Mouse (Mus musculus) right cerebral cortex, adult 2 months (tissue): ENCODE measurements at regions not wholly inside any gene's neighbourhood (a gene's known extent, or its start where the extent isn't known, plus 50 kb on each side); places are given as distances from the start of the nearest gene placed in this dataset.

Source experiments
- DNase-seq, 2 experiments: peaks; one replicate each; pipeline ENCODE4 v3.0.0; 2021 to 2022; ENCODE audit warnings: low spot score in 2 of 2

DNA sequence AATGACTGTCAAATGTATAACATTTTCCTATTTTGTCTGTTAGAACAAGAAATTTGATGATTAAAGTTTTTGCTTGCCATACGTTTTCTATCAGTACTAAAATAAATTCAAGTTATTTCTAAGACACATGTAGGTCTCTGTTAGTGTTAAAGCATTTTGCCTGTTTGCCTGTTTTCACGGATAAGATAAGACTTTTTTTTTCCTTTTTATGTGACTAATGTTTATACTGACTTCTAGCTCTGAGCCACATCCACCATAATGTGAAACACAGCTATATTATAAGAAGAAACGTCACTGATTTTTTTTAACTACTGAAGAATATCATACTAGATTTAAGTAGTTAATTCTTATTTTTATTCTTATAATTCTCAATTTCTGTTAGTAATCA, 1012.6 kb downstream of the Cdh8 start:
- no peak for DNase-seq

DNA sequence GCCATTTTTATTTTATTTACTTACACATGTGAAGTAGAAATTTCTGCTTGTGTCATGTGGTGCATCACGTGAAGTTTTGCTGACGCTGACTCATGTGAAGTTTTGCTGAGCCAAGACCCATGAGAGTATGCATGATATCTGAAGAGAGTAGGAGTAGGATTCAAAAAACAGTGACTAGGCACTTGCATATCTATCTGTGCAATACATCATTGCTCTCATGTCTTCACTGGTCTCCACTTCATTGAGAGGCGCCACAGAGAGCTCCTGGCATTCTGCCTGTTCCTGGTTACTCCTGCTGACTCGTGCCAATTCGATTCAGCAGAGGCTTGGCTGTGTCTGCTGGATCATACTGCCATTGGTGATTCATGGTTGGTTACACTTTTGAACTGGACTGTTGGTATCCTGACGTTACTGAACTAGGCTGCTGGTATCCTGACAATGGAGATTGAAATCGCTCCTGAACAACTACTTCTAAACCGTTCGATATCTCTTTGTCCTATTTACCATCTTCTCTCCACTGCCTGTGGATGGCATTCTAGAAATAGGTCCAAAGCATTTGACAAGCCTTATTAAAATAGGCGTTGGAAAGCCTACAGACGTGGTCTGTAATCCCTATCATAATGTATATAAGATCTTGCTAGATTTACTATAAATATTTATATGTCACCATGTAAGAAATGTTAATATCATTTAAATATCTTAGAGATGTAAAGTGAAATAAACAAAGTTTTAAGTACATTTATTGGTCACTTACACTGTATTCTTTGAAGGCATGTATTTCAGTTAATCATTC, 1013.2 kb downstream of the Cdh8 start:
- DNase-seq, result no peak

DNA sequence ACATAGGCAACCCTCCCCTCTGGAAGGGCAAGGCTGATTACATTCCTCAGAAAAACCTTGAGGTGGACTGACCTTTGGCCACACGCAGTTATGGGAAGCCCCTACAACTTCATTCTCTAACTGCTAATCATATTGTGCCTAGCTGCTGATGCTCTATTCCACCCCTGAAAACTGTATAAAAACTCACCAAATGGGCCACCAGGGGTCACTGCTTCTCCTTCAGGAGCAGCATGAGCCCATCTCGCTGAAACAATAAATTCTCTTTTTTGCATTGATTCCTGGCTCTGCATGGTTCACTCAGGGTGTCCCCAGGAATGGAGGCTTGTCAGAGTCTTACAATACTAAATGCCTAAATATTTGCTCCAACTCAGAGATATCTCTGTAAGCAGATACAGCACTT, 1034.5 kb downstream of the Cdh8 start:
- DNase-seq, result no peak

DNA sequence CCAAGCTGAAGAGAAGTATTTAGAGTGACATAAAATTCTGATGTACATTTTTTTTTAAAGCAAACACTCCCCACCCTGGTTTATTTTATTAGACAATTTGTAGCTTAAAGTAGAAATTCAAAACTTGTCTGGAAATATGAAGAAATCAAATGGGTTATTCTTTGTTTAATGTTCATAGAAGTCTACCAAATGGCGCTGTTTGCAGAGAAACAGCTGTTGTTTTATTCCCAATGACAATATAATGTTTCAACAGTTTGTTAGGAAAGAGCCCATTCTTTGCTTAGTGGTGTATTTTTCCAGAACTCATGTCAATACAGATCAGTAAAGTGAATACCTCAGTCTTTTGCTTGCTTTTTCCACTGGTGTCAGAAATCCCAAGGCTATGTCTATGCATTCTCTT, 1035.9 kb downstream of the Cdh8 start:
- no peak for DNase-seq

DNA sequence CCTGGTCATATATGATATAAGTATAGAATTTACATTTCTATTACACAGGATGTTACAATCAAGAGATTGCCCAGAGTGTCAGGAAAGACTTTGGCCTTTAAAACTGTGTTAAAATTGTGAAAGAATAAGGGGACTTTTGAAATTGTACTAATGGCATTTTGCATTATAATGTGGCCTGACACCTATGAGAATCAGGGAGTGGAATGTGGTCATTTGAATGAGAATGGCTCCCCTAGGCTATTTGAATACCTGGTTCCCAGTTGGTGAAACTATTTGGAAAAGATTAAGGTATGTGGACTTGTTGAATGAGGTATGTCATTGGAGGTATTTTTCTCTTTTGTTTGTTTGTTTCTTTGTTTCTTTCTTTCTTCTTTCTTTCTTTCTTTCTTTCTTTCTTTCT, 1038.5 kb downstream of the Cdh8 start:
- DNase-seq, result no peak

DNA sequence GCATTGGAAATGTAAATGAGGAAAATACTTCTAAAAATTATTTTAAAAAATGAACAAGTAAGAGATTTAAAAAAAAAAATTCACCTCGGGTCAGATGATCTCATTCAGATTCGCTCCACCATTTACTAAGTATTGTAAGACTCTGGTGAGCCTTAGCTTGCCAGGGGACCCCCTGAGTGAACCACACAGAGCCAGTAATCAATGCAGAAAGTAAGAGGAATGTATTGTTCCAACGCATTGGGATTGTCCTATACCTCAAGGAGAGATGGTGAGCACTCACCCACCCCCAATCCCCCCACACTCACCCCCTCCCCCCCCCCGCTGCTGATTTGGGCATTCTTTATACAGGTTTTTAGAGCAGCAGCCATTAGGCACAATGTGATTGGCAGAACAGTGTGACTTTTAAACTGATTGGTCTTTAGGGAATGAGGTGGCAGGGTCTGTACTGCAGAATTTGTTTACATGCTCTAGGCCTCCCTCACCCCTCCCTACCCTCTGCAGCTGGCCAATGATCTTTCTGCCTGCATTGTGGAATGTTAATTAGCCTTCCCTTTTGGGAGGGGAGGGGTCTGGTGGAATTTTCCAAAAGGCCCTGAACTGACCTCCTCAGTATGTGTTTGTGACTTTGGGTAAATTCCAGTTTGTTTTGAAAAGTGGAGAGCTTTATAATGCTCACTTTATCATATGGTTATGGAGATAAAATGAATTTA, 1043.4 kb downstream of the Cdh8 start:
- no peak for DNase-seq

DNA sequence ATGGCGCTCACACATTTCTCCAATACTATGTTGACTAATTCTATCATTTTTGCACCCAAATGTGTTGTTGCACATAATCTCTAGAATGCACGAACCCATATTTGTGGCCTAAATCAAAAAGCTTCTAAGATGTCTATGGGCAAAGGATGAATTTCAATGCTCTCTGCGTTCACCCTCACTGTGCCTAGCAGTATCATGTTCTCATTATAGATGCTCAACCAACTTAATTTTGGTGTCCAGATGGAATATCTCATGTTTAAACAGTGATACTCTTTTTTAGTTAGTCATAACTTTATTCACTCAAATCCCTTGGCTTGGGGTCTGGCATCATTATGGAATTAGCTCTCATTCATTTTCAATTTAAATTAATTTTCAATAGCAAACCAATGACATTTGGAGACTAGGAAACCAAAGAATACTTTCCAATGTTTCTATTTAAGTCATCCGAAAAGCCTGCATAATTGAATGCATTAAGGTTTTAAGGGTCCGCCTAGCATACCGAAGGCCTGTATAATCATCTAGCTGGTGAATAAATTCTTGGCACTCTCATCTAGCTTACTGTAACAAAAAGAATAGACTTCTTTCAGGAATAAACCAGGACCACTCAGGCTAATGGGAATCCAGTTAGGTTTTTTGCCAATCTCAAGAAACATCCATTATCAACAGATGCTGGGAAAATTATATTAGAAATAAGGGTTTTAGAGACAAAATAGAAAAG, 1050.7 kb downstream of the Cdh8 start:
- DNase-seq, result no peak

DNA sequence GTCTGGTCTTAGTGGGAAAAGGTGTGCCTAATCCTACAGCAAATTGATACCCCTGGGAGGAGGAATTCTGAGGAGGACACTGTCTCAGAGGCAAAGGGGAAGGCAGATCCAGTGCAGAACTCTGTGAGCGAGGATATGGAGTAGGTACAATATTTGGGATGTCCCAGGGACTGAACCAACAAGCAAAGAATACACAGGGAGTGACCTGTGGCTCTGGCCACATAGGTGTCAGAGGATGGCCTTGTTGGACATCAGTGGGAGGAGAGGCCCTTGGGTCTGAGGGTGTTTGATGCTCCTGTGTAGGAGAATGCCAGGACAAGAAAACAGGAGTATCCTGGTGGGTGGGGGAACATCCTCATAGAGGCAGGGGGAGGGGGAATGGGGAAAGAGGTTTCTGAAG, 1079.0 kb downstream of the Cdh8 start:
- no peak for DNase-seq

DNA sequence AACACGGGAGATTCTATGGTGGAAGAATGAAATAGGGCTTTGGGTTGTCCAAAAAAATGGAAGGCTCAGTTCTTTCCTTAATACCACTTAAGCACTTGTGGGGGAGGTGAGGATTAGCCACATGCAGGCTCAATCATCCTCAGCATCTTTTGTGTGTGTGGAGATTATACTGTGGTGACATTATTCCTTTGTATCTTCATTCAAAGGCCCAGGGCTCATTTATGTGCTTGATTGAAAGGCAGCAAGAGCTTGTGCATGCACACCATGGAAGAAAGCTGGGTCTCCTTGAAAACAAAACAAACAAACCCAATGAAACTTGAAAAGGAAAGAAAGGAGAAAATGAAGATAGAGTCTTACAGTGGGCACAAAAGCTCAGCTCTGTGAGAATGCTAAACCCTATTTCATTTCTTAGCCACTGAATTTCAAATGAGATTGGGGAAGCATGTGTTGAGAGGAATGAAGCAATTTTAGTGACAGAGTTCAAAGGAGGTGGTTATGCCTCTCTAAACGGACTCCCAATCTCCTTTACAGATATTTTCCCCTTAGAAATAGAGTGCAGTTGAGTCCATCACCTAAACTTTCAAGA, 1106.8 kb downstream of the Cdh8 start:
- no peak for DNase-seq

DNA sequence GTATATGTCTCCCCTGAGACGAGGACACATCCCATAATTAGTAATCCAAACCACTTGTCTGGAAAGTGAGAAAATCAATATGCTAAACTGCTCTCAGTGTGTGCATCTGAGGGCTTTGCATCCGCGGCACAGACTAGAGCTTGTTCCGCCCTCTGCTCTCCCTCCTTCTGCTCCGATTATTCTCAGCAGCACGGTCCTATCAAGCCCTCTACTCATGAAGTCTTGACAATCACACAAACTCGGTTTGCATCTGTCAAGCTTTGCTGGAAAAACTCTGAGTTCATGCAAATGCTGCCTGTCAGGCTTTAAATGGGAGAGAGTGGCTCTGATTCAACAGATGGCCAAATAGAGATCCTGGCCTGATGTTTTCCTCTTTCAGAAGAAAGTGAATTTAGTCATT, 1121.3 kb downstream of the Cdh8 start:
- DNase-seq, result no peak

DNA sequence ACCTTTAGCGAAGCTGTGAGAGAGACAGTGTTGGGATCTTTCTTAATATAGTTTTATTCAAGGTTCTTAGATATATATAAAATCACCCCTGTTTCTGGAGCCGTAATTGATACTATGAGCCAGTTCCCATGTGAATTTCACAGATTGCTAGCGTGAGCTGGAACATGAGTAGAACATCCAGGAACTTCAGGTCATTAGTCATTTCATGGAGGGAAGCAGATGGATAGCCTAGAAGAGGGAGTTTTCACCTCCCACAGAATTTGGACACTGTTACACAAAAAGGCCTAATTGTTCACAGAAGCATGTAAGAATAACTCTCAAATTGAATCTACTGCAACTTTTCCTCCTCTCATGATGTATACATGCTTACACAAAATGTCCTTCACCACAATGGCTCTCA, 1156.0 kb downstream of the Cdh8 start:
- DNase-seq, result peak; percentile 2

DNA sequence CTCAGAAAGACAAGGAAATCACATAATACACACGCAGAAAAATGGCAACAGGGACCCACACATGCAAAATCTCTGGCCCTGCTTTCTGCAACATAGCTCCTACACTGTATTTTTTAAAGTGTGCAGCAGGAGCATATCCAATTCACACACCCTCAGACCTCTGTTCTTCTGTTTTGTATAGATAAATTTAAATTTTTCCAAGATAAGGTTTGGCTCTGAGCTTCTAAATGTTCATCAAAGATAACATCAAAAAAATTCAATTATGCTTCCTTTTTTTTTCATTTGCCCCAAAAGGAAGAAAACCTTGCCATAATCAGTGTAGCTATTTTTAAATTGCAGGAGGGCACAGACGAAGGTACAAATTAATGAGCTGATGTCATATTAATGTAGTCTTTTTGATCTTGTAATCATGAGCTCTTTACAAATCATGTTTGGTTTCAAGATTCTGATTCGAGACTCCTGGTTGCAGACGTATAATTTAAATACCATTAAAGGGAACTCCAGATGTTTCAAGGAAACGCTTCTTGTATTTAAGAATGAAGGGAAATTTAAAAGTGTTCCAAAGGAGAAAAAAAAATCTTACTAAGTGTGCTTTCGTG, 1172.8 kb downstream of the Cdh8 start:
- no peak for DNase-seq

DNA sequence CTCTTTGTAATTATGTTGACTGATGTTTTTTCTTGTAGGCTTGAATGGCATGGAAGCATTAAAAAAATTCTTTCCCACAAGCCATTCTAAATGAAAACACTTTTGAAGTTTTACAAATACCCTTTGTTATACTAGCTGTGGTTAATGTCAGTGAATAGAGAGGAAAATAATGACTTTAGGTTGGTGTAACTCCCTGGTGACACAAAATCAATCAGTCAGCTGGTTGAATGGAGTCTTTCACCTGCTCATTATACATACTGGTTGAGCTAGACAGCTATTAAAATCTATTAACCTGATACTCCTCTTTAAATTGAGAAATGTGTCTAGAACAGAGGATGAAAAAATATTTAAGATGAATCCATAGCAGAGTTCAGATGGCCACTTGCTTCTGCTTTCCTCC, 1202.3 kb downstream of the Cdh8 start:
- DNase-seq, result no peak
